Mouse (Mus musculus) lung, postnatal 0 days (tissue): ENCODE measurements around the gene Ttc16. TPM values are rescaled to one million over a fixed set of nuclear protein-coding genes. Genes with fewer than 3 reads are reported as not detected.

Source experiments
- ATAC-seq: fragments of 200-750 bp; cut with Nextera tagmentation; 2 replicates; pipeline ENCODE4 v1.8.0; 2017; ENCODE audit warnings: moderate library complexity
- DNase-seq: peaks from one replicate; pipeline ENCODE4 v3.0.0-alpha.2; 2016; ENCODE audit warnings: low spot score
- H3K27ac ChIP-seq: fragments of 300-500 bp; sonication (generic); 2 replicates; pipeline ENCODE4 v1.5.1; 2014; ENCODE audit warnings: antibody characterized with exemption, mild to moderate bottlenecking, low read length, mixed read lengths
- H3K27me3 ChIP-seq: fragments of 300-500 bp; sonication (generic); replicated peaks from 2 replicates; pipeline ENCODE4 v1.6.1; 2014; ENCODE audit warnings: low read length, mixed read lengths; ENCODE audit not compliant: insufficient read depth
- H3K36me3 ChIP-seq: fragments of 300-500 bp; sonication (generic); 2 replicates; pipeline ENCODE4 v1.6.1; 2014; ENCODE audit warnings: low read length, mixed read lengths; ENCODE audit not compliant: insufficient read depth
- H3K4me1 ChIP-seq: fragments of 300-500 bp; sonication (generic); 2 replicates; pipeline ENCODE4 v1.6.1; 2014; ENCODE audit warnings: antibody characterized with exemption, low read depth, low read length, mixed read lengths; ENCODE audit not compliant: insufficient read depth
- H3K4me2 ChIP-seq: fragments of 300-500 bp; sonication (generic); replicated peaks from 2 replicates; pipeline ENCODE4 v1.6.1; 2014; ENCODE audit warnings: low read depth, mild to moderate bottlenecking, low read length, moderate library complexity, mixed read lengths
- H3K4me3 ChIP-seq: fragments of 300-500 bp; sonication (generic); 2 replicates; pipeline ENCODE4 v1.5.1; 2014; ENCODE audit warnings: low read depth, low read length
- H3K9ac ChIP-seq: fragments of 300-500 bp; sonication (generic); replicated peaks from 2 replicates; pipeline ENCODE4 v1.6.1; 2014; ENCODE audit warnings: low read depth, mild to moderate bottlenecking
- H3K9me3 ChIP-seq: fragments of 300-500 bp; sonication (generic); 2 replicates; pipeline ENCODE4 v1.6.1; 2016; ENCODE audit warnings: low read length, mixed read lengths
- CTCF ChIP-seq: IDR thresholded peaks from 2 replicates; pipeline ENCODE4 v1.5.1; 2016; ENCODE audit warnings: antibody characterized with exemption, mild to moderate bottlenecking
- EP300 ChIP-seq: IDR thresholded peaks from 2 replicates; pipeline ENCODE4 v1.6.1; 2016; ENCODE audit warnings: antibody characterized with exemption, mild to moderate bottlenecking, control low read depth
- WGBS: fragments of 180-500 bp; shearing (Covaris S2); extraction: QIAGEN DNeasy Blood & Tissue Kit; methylation state at CpG from one replicate; pipeline ENCODE4 v1.1.7; 2014; 5-methylcytosine and 5-hydroxymethylcytosine counted together
- polyA plus RNA-seq: library from polyadenylated mRNA; unstranded; fragments of >200 nt; fragmentation: Nextera tagmentation; extraction: Ambion mirVana; gene quantifications from 2 replicates; pipeline ENCODE4 v1.2.1, GENCODE M21; 2015

The Ttc16 gene
- polyA plus RNA-seq, 1 experiment from 2014 or later, result 1.8 TPM

DNA sequence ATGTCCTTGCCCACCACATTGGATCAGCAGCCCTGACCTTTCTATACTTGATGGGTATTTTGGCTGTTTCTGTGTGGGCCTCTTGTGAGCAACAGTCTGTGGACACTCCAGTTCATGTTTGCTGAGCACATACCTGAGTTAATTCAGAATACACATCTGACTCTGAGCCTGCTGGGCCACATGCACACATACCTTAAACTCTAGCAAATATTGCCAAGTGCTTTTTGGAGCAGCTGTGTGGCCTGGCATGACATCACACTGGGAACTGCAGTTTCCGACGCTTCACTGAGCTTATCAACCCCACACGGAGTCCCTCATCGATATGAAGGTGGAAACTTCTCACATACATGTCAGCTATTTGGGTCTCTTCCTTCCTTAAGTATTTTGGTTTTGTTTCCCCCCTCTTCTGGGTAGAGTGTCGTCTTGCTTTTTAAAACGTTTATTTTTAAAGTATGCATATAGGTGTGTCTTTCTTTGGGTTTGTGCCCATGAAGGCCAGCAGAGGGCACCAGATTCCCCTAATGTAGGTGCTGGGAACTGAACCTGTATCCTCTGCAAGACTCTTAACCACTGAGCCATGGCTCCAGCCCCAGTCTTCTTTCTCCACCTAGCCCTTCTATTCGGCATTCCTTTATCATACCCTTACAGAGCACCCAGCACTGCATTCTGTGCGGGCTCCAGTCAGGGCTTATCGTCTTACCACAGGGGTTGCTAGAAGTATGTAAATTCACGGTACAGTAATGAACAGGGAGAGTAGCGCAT is 45.8 kb upstream of the Ttc16 start:
- H3K27ac ChIP-seq, result 0 out of 2 replicates have a peak overlapping the region, but pooled peaks have one; percentile 26
- 54% methylated on average over 11 of the region's 11 CpGs for WGBS

DNA sequence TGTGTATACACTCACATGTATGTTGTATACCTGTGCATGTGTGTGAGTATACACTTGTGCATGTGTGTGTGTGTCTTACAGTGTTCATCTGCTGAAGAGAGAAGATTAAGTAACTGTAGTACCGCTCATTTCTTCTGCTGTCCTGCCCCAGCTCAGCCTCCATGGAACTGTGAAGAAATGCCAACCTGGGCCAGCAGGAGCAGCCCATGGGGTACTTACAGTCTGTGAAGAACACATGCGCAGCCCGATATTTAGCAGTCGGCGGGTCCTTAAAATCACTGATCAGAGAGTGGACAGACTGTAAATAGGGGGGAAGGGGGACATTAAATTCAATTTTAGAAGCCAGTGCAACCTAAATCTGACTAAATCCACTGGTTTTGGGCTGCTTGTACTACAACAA is 42.8 kb upstream of the Ttc16 start:
- 89% methylated on average over 5 of the region's 5 CpGs for WGBS
- no peak for ATAC-seq
- no peak for DNase-seq
- Histone ChIP-seq H3K9ac (no peak overlapping the region), H3K4me3 (no peak overlapping the region), H3K4me2 (no peak overlapping the region), H3K27me3 (no peaks in the 10 kb centered on the region), H3K27ac (no peak overlapping the region), H3K4me1 (no peaks in the 10 kb centered on the region), H3K9me3 (no peaks in the 10 kb centered on the region), H3K36me3 (no peaks in the 10 kb centered on the region)
- TF ChIP-seq CTCF (no peak), EP300 (no peak)

More for the DNA sequence above, 45.8 kb upstream of the Ttc16 start:
- Histone ChIP-seq H3K27me3 (no peaks in the 10 kb centered on the region), H3K9me3 (no peaks in the 10 kb centered on the region), H3K4me3 (no peak overlapping the region), H3K4me1 (peaks cover 5% of the 10 kb centered on the region; the same call in 1 of the 2 replicates), H3K36me3 (no peaks in the 10 kb centered on the region), H3K9ac (no peak overlapping the region), H3K4me2 (no peak overlapping the region)
- peak; percentile 88 for ATAC-seq
- DNase-seq, result peak; percentile 82
- peak; percentile 37; the same call in 1 of the 2 replicates for TF ChIP-seq EP300
- peak; percentile 75 for TF ChIP-seq CTCF

- Histone ChIP-seq H3K27me3 (no peaks in the 10 kb centered on the region), H3K4me1 (no peaks in the 10 kb centered on the region), H3K9ac (no peak overlapping the region), H3K9me3 (no peaks in the 10 kb centered on the region), H3K27ac (peak overlapping the region; percentile 43; the same call in 1 of the 2 replicates), H3K4me3 (no peak overlapping the region), H3K4me2 (no peak overlapping the region), H3K36me3 (no peaks in the 10 kb centered on the region)
- ATAC-seq (no peak), DNase-seq (no peak)
- TF ChIP-seq CTCF, result no peak
- 70% methylated on average over 7 of the region's 7 CpGs for WGBS
Measured at GRCm38 (mm10) chr2:32817589-32817988, 42.2 kb upstream of the Ttc16 start.

DNA sequence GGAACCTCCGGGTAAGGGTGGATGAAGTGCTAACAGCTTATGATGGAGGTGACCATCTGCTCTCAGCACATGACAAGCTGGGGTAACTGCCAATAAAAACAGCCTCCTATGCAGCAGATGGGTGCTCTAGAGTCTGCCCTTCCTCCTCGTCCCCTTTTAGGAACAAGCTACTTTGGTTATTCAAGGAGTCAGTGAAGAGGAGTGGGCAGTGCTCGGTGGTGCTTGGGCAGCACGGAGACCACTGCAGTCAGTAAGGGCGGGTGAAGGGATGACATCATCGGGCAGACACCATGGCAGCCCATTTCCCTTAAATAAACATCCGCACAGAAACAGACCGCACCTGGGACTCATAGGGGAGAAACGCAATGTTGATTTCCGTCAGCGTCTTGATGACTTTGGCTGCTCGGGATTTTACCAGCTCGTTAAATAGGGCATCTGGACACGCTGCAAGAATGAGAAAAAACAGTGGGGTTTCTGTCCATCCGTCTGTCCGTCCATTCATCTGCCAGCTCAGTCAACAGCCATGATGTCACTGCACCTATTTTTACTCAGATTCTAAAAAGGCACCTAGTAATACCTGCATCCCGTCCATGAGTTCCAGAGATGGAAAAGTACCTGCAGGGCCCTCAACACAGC is 41.6 kb upstream of the Ttc16 start:
- H3K4me1 ChIP-seq, result no peaks in the 10 kb centered on the region
- no peak overlapping the region for H3K9ac ChIP-seq
- no peaks in the 10 kb centered on the region for H3K36me3 ChIP-seq
- DNase-seq (peak; percentile 56), ATAC-seq (peak; percentile 78)
- no peaks in the 10 kb centered on the region for H3K27me3 ChIP-seq
- H3K27ac ChIP-seq, result peak overlapping the region; percentile 43; the same call in 1 of the 2 replicates
- 26% methylated on average over 17 of the region's 17 CpGs for WGBS
- no peaks in the 10 kb centered on the region for H3K9me3 ChIP-seq
- no peak overlapping the region for H3K4me2 ChIP-seq
- H3K4me3 ChIP-seq, result no peak overlapping the region
- peak; percentile 65; the same call in 1 of the 2 replicates for TF ChIP-seq EP300
- no peak for TF ChIP-seq CTCF

DNA sequence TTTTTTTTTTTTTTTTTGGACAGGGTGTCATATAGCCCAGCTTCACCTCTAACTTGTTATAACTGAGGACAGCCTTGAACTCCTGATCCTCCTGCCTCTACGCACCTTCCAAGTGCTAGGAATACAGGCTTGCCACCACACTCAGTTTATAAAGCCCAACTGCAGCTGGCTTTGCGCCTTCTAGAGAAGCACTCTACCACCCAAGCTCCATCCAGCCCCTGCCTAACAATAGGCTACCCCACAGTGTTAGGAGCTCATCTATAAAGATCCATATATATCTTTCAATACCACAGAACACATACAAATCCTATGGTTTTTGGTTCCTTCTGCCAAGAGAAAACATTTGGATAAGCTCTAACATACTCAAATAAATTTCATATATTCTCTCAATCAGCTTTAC is 41.1 kb upstream of the Ttc16 start:
- no peaks in the 10 kb centered on the region for H3K9me3 ChIP-seq
- DNase-seq, result no peak
- no peak overlapping the region for H3K4me2 ChIP-seq
- TF ChIP-seq CTCF, result no peak
- TF ChIP-seq EP300, result no peak
- H3K27me3 ChIP-seq, result no peaks in the 10 kb centered on the region
- no peak overlapping the region for H3K4me3 ChIP-seq
- no peak for ATAC-seq
- no peak overlapping the region for H3K9ac ChIP-seq
- no peaks in the 10 kb centered on the region for H3K4me1 ChIP-seq
- no peaks in the 10 kb centered on the region for H3K36me3 ChIP-seq
- 87% methylated on average over 2 of the region's 2 CpGs for WGBS
- no peak overlapping the region for H3K27ac ChIP-seq

DNA sequence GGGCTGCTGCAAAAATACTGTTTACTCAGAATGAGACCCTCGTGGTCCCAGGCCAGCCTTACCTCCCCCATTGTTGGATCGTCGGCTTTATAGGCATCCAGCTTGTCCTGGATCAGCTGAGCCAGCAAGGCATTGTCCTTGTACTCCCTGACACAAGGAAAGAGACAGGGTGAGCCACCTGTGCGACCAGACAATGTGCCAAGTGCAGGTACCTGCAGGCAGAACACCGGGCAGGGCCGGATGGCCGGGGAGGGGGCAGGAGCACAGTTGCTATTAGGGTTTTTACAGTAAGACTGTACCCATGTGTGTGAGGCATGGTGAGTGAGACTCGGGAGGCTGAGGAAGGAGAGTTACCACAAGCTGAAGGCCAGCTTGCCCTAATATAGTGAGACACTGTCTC is 36.5 kb upstream of the Ttc16 start:
- Histone ChIP-seq H3K27ac (no peak overlapping the region), H3K4me2 (no peak overlapping the region), H3K27me3 (no peaks in the 10 kb centered on the region), H3K4me3 (no peak overlapping the region), H3K9ac (no peak overlapping the region), H3K36me3 (no peaks in the 10 kb centered on the region), H3K4me1 (no peaks in the 10 kb centered on the region), H3K9me3 (no peaks in the 10 kb centered on the region)
- TF ChIP-seq CTCF (no peak), EP300 (no peak)
- no peak for ATAC-seq
- DNase-seq, result no peak
- WGBS, result 63% methylated on average over 8 of the region's 8 CpGs
